ENCODE assay signal across 24 mouse cellular contexts in the genomic region with DNA sequence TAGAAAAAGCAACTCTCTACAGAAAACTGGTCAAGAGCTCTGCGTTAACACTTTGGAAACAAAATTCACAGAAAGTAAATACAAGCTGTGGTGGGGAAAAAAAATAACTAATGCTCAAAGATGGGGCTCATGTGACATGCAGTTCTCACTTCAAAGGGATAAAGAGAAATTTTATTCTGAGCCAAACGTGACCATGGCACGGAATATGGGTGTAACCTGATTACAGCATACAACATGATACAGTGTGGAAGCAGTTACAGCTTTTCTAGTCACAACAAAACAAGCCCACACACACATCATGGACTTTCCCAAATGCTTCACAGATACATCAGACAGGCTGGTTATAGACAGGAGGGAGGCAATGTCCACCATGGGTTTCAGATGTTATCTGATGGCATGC.
DNase-seq lines count a peak whose midpoint lies in the region; ATAC-seq and TF ChIP-seq lines count a peak whose summit lies in the region.
"Had no signal": no experiment of that assay in that cellular context is flagged by ENCODE, and none has a peak within 500 bp of the region (broad histone marks: within the 10 kb centered on the region; RNA-seq: fewer than 3 reads in every experiment).

No protein-coding gene starts in this region.

- H3K4me1 ChIP-seq in neural tube, embryonic 13.5 days (replicated peaks): no peaks in the 10 kb centered on the region; the same call in 1 of the 2 replicates
- H3K4me1 ChIP-seq in embryonic fibroblast, embryonic 13.5 days (ENCODE audit: control insufficient read depth, insufficient read depth, low read length): 0 out of 2 replicates have a peak, but pooled peaks cover 5% of the 10 kb centered on the region
- H3K4me1 ChIP-seq: heart, embryonic 13.5 days; neural tube, embryonic 12.5 days had no signal

- no peaks in the 10 kb centered on the region for H3K36me3 ChIP-seq in neural tube, embryonic 13.5 days
- H3K36me3 ChIP-seq: forebrain, embryonic 10.5 days; heart, embryonic 13.5 days; liver, embryonic 15.5 days; lung, embryonic 15.5 days; neural tube, embryonic 12.5 days; stomach, embryonic 15.5 days had no signal

- no peak for ATAC-seq in neural tube, embryonic 13.5 days (ENCODE audit: low read depth)

- H3K9ac ChIP-seq in neural tube, embryonic 13.5 days: no peak overlapping the region
- H3K9ac ChIP-seq: heart, embryonic 13.5 days; liver, embryonic 15.5 days; lung, embryonic 15.5 days; neural tube, embryonic 12.5 days; stomach, embryonic 15.5 days had no signal

- no peak for TF ChIP-seq POLR2A in embryonic fibroblast, embryonic 13.5 days (IDR thresholded peaks at IDR 0.05; ENCODE audit: low read depth, low read length)

- H3K27me3 ChIP-seq in neural tube, embryonic 13.5 days: no peaks in the 10 kb centered on the region
- H3K27me3 ChIP-seq: heart, embryonic 13.5 days; liver, embryonic 15.5 days; lung, embryonic 15.5 days; neural tube, embryonic 12.5 days; stomach, embryonic 15.5 days had no signal

- DNase-seq in layer of hippocampus, adult 2 months (ENCODE audit: low spot score in 2 of 2): no peak
- DNase-seq in layer of hippocampus, adult 11-12 months (ENCODE audit: low spot score): no peak
- no peak for DNase-seq in neural tube, embryonic 10.5 days (ENCODE audit: extremely low spot score, low spot score)
- no peak for DNase-seq in frontal cortex, postnatal 10 days (ENCODE audit: low spot score in 2 of 2)
- DNase-seq in cerebellum, adult 8-10 months: no peak
- DNase-seq: cerebellum, adult 11-12 months; cerebellum, postnatal 25 days; gastrocnemius, postnatal 36 days; heart, adult 2 months; heart, postnatal 14 days; kidney, adult 9 months; kidney, postnatal 25 days; liver; right cerebral cortex, adult 18-20 months had no signal

- no peak for TF ChIP-seq CTCF in layer of hippocampus, adult 2 months (conservative IDR thresholded peaks at IDR 0.05)
- TF ChIP-seq CTCF in embryonic fibroblast, embryonic 13.5 days (IDR thresholded peaks at IDR 0.05; ENCODE audit: borderline replicate concordance, insufficient read depth, low read length): no peak

- H3K4me2 ChIP-seq in neural tube, embryonic 13.5 days: no peak overlapping the region
- H3K4me2 ChIP-seq: heart, embryonic 13.5 days; liver, embryonic 15.5 days; lung, embryonic 15.5 days; neural tube, embryonic 12.5 days; stomach, embryonic 15.5 days had no signal

- 91% methylated on average over 3 of the region's 3 CpGs for WGBS in neural tube, embryonic 13.5 days

- no peaks in the 10 kb centered on the region for H3K9me3 ChIP-seq in neural tube, embryonic 13.5 days
- H3K9me3 ChIP-seq: liver, embryonic 15.5 days; stomach, embryonic 15.5 days had no signal

- no peak overlapping the region for H3K4me3 ChIP-seq in layer of hippocampus, adult 2 months
- no peak overlapping the region for H3K4me3 ChIP-seq in neural tube, embryonic 13.5 days
- H3K4me3 ChIP-seq in embryonic fibroblast, embryonic 13.5 days (ENCODE audit: insufficient read depth, low read length): no peak overlapping the region
- H3K4me3 ChIP-seq: forebrain, embryonic 10.5 days; heart, adult 2 months; heart, embryonic 13.5 days; liver, embryonic 15.5 days; lung, embryonic 15.5 days; neural tube, embryonic 12.5 days; stomach, embryonic 15.5 days had no signal

- peak overlapping the region; percentile 62; the same call in 1 of the 2 replicates for H3K27ac ChIP-seq in layer of hippocampus, adult 2 months
- H3K27ac ChIP-seq in neural tube, embryonic 13.5 days (replicated peaks): peak overlapping the region; percentile 46; the same call in 1 of the 2 replicates
- peak overlapping the region; percentile 75 for H3K27ac ChIP-seq in embryonic fibroblast, embryonic 13.5 days (ENCODE audit: insufficient read depth, low read length)
- H3K27ac ChIP-seq: forebrain, embryonic 10.5 days; heart, adult 2 months; heart, embryonic 13.5 days; hindbrain, postnatal 0 days; liver, embryonic 15.5 days; lung, embryonic 15.5 days; macrophage; neural tube, embryonic 12.5 days; stomach, embryonic 15.5 days had no signal
